Mouse (Mus musculus) embryonic stem cell, embryonic (primary cell): ENCODE data around the gene Add2.
"Not testable (repeated sequence)": the region's sequence is repeated elsewhere in the genome, so short reads cannot be mapped to it uniquely, and the experiment has no call there.

Experiments
- CTCF ChIA-PET, 4 experiments: fragments of 300-600 bp in 2 of 4; fragments of 350-600 bp in 2 of 4; sonication (Branson Sonifier 250); formaldehyde crosslinking; loops; one replicate each; lab custom pipeline; 2022; ENCODE audit warnings: inconsistent platforms in 2 of 4; lab: Charles Lee
- POLR2A ChIA-PET, 4 experiments: fragments of 300-600 bp in 2 of 4; fragments of 350-600 bp in 2 of 4; sonication (Branson Sonifier 250); formaldehyde crosslinking; loops; one replicate each; lab custom pipeline; 2022; ENCODE audit warnings: antibody characterized with exemption in 4 of 4, inconsistent platforms in 1 of 4; lab: Charles Lee

Gene Add2

DNA sequence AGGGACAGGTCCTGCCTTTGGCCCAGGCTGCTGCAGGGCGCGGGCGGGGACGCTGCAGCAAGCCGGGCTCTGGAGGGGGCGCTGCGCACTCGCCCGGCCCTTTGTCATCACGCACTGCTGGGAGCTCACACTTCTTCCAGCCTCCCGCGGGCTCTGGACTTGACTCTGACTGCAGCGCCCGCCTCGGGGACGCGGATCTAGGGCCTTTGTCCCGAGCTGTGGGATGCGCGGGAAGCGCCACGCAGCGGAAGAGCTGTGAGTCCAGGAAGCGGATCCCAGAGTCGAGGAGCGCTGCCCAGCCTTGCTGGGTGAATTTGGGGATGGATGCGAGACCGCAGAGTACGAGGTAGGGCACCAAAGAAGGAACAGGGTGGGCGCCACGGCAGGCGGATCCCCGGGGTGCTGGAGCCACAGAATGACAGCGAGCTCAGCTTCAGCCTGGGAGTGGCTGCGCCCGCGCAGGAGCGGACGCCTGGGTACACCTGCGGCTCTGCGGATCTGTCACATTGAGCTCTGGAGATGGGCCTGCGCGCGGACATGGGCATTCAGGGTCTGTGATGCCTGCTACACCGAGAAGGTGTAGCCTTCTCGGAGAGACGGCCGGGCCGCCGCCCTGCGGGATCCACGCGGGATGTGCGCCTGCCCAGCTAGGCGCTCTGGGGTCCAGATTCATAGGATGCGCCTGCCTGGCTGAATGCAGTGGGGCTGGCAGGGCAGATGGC lies at the start of gene Add2:
Gene Add2 (plus strand): TSS at position 81 of the 722 bp plus-strand sequence.
- CTCF ChIA-PET = interaction anchor here (0.8 to 1.9 kb wide), 14 partner anchors 8 to 129 kb away, joined by 3 to 10 read pairs (median 4); partner anchors contain the start of gene Nat8f1 (in 1 of the 4)
- POLR2A ChIA-PET = interaction anchor here in 3 of 4 experiments (0.5 to 1.3 kb wide), 6 partner anchors 8 to 455 kb away, joined by 3 to 4 read pairs (median 3); no protein-coding TSS in a partner anchor

DNA sequence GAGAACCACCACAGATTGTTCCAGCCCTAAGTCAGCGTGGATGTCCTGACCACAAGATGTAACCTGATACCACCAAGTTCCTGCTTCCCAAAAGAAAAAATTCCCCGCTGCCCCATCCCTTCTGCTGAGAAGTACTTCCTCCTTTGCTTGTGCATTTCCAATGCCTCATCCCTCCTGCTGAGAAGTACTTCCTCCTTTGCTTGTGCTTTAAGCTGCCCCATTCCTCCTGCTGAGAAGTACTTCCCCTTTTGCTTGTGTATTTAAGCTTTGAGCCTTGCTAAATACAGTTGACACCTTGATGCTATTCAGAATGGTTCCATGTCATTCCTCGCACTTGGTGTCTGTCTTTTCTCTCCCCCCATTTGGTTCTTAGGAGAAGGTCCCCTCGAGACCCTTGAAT lies 49.7 kb upstream of the Add2 start:
- CTCF ChIA-PET = not testable (repeated sequence)
- POLR2A ChIA-PET = interaction anchor here in 1 of 4 experiments (1.0 kb wide), 1 partner anchor 12 kb away, joined by 4 read pairs; no protein-coding TSS in a partner anchor

- ChIA-PET CTCF (no interaction called here), POLR2A (interaction anchor here in 1 of 4 experiments (1.4 kb wide), 1 partner anchor 12 kb away, joined by 3 read pairs; no protein-coding TSS in a partner anchor)
Observed at GRCm38 (mm10) chr6:85984351-85984750, 44.1 kb upstream of the Add2 start.

DNA sequence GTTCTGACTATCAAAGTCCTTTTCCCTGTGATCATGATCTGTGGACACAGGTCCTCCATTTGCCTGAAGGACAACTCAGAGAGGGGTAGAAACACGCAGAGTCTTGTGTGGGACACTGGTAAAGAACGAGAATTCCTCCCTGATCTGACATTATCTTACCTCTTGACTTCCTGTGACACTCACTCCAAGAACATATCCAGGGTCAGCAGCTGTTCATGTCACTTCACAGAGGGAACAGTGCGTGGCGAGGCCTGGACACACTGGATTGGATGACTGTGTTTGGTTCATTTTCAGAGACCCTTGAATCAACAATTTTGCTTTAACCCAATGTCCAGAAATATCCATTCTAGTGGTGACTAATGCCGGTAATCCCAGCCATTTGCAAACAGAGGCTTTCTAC lies 38.9 kb upstream of the Add2 start:
- ChIA-PET POLR2A (interaction anchor here in 1 of 4 experiments (1.1 kb wide), 1 partner anchor 23 kb away, joined by 4 read pairs; no protein-coding TSS in a partner anchor), CTCF (interaction anchor here in 1 of 4 experiments (1.4 kb wide), 1 partner anchor 20 kb away, joined by 6 read pairs; no protein-coding TSS in a partner anchor)

DNA sequence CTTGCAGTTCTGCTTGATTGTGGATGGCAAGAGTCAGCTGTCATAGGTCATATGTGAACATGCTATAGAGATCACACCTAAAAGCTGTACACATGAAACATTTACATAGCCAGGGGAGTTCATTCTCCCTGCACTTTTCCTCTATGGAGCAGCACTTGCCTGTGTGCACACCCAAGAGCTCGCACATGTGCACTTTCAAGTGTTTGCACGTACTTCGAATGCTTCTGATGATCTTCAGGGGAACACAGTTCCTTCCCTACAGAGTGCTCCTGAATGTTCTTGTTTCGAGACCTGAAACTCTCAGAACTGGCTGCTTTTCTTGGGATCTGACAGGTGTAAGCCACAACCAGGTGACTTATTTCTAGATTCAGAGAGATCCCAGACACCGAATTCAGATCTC lies 37.7 kb upstream of the Add2 start:
- CTCF ChIA-PET, POLR2A ChIA-PET: not testable (repeated sequence)

DNA sequence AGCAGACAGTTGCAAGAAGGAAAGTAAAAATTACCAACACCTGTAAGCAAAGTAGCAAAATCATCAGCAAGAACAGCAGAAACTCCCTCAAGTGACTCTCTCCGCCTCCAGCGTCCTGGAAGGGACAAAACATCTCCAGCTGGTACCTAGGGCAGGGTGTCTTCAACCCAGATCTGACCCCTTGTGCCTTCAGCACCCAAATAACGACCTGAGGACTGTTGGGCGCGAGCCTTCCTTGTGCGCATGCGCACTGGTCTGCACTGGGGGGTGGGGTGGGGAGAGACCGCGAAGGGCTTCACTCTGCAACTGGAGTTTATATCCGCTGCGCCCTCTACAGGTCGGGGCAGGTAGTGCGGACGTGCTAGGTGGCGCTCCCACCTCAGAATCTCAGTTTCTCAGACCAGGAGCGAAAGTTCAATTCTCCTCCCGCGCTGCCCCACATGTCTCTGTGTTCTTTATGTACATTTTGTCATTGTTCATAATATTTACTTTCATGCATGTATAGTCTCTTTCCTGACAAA lies 25.0 kb upstream of the Add2 start:
- CTCF ChIA-PET = interaction anchor here (0.5 to 1.7 kb wide), 32 partner anchors 8 to 415 kb away, joined by 3 to 10 read pairs (median 4); partner anchors contain the start of genes Nat8f1 (in 2 of the 4), Nat8f4 (in 2 of the 4), Dusp11 (in 1 of the 4) and Snrpg (in 1 of the 4)

GRCm38 (mm10) chr6:86004271-86005148 lies 24.0 kb upstream of the Add2 start:
- ChIA-PET CTCF (interaction anchor here (0.5 to 1.7 kb wide), 46 partner anchors 11 to 734 kb away, joined by 3 to 10 read pairs (median 4); partner anchors contain the start of genes Nat8f1 (in 3 of the 4), Dusp11 (in 2 of the 4), Nat8f4 (in 2 of the 4) and Egr4 (in 1 of the 4)), POLR2A (interaction anchor here (0.6 to 1.3 kb wide), 10 partner anchors 39 to 526 kb away, joined by 3 to 7 read pairs (median 3); partner anchors contain the start of gene Dusp11 (in 2 of the 4))

More for the DNA sequence above, 25.0 kb upstream of the Add2 start:
- POLR2A ChIA-PET = interaction anchor here in 2 of 4 experiments (0.7 to 1.3 kb wide), 6 partner anchors 38 to 417 kb away, joined by 3 to 5 read pairs (median 4); no protein-coding TSS in a partner anchor

- CTCF ChIA-PET = interaction anchor here (0.5 to 2.7 kb wide), 28 partner anchors 9 to 428 kb away, joined by 3 to 16 read pairs (median 4); partner anchors contain the start of genes Add2 (in 3 of the 4), Nat8f1 (in 3 of the 4), Alms1 (in 1 of the 4) and C87436 (in 1 of the 4)
- POLR2A ChIA-PET = interaction anchor here in 3 of 4 experiments (0.5 to 1.2 kb wide), 7 partner anchors 17 to 1700 kb away, joined by 3 to 5 read pairs (median 3); partner anchors contain the start of gene Alms1 (in 1 of the 3)
Observed at GRCm38 (mm10) chr6:86009980-86010379, 18.5 kb upstream of the Add2 start.

GRCm38 (mm10) chr6:86014812-86015211 lies 13.7 kb upstream of the Add2 start:
- CTCF ChIA-PET, POLR2A ChIA-PET: not testable (repeated sequence)

- ChIA-PET CTCF (interaction anchor here in 2 of 4 experiments (0.6 to 1.3 kb wide), 3 partner anchors 11 to 307 kb away, joined by 3 to 6 read pairs (median 3); no protein-coding TSS in a partner anchor), POLR2A (interaction anchor here in 3 of 4 experiments (0.6 to 1.2 kb wide), 3 partner anchors 134 to 428 kb away, joined by 3 read pairs; no protein-coding TSS in a partner anchor)
Observed at GRCm38 (mm10) chr6:86015871-86016270, 12.6 kb upstream of the Add2 start, which contains the start of gene Figla. Gene Figla (plus strand): TSS chr6:86016171.

DNA sequence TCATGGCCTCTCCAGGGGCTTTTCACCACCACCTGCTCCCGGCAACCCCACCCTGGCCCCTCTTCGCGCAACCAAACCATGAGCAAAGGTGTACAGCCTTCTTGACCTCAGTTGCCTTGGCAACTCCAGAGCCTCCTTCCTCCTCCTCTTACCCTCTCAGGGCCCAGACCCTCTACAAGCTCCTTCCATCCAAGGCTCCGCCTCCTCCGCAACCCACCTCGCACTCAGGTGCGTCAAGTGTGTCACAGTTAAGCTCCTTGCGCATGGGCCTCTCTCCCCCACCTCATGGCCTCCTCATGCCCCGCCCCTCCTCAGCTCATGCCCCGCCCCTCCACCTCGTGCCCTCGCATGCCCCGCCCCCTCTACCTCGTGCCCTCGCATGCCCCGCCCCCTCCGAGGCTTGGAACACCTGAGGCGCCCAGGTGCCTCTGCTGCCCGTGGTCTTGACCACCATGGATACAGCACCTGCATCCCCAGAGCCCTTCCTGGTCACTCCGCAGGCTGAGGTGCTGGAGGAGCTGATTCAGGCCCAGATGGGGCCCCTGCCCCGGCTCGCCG lies 11.6 kb upstream of the Add2 start:
- ChIA-PET POLR2A (interaction anchor here in 2 of 4 experiments (0.6 to 2.2 kb wide), 10 partner anchors 12 to 429 kb away, joined by 3 to 9 read pairs (median 3); partner anchors contain the start of genes Add2 (in 1 of the 2), Dusp11 (in 1 of the 2) and Nat8f1 (in 1 of the 2)), CTCF (interaction anchor here in 3 of 4 experiments (0.7 to 1.3 kb wide), 6 partner anchors 12 to 531 kb away, joined by 3 to 6 read pairs (median 4); partner anchors contain the start of gene Pcyox1 (in 1 of the 3))

DNA sequence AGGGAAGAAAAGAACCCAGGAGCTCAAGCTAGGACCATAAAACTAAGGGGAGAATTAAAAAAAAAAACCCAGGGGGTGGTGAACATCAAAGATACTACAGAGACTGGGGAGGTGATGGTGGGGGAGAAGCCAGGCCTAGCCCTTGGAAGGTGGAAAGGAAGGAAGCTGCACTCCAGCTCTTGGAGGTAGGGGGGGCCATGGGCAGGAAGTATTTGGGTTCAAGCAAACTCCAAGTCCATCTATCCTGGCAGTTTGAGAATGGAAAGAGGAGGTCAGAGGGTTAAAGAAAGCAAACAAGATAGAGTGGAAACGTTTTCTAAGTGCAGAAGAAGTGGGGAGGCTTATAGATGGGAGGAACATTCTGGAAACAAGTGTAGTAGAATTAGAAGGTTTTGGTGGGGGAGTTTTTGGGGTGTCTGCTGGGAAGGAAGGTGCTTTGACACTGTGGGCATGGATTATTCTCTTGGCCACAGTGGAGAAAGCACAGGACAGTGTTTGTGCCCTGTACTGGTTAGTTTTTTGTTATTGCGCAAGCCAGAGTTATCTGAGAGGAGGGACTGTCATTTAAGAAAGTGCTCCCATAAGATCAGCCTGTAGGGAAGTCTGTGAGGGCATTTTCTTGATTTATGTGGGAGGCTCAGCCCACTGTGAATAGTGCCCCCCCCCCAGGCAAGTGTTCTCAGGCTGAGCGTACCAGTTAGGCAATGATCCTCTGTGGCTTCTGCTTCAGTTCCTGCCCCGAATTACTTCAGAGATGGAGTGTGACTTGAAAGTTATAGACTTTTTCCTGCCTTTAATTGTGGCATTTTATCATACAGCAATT lies 8.9 kb upstream of the Add2 start:
- CTCF ChIA-PET = interaction anchor here (0.7 to 2.0 kb wide), 7 partner anchors 9 to 345 kb away, joined by 3 to 20 read pairs (median 4); partner anchors contain the start of genes Fam136a (in 2 of the 4) and Dusp11 (in 1 of the 4)
- POLR2A ChIA-PET = interaction anchor here in 1 of 4 experiments (1.9 kb wide), 1 partner anchor 9 kb away, joined by 4 read pairs; the partner anchor contains the start of gene Add2

GRCm38 (mm10) chr6:86020948-86021347 lies 7.5 kb upstream of the Add2 start:
- ChIA-PET POLR2A (interaction anchor here in 3 of 4 experiments (0.5 to 1.0 kb wide), 5 partner anchors 52 to 433 kb away, joined by 3 to 5 read pairs (median 4); partner anchors contain the start of gene C87436 (in 1 of the 3)), CTCF (interaction anchor here in 3 of 4 experiments (0.5 to 2.0 kb wide), 45 partner anchors 8 to 447 kb away, joined by 3 to 20 read pairs (median 4); partner anchors contain the start of genes Fam136a (in 2 of the 3), Dusp11 (in 1 of the 3), Nat8f1 (in 1 of the 3) and Snrpg (in 1 of the 3))

- CTCF ChIA-PET = no interaction called here
- POLR2A ChIA-PET = interaction anchor here in 3 of 4 experiments (0.6 to 0.9 kb wide), 3 partner anchors 11 to 135 kb away, joined by 3 to 4 read pairs (median 3); no protein-coding TSS in a partner anchor
Observed at GRCm38 (mm10) chr6:86026632-86027292, 1.7 kb upstream of the Add2 start.

DNA sequence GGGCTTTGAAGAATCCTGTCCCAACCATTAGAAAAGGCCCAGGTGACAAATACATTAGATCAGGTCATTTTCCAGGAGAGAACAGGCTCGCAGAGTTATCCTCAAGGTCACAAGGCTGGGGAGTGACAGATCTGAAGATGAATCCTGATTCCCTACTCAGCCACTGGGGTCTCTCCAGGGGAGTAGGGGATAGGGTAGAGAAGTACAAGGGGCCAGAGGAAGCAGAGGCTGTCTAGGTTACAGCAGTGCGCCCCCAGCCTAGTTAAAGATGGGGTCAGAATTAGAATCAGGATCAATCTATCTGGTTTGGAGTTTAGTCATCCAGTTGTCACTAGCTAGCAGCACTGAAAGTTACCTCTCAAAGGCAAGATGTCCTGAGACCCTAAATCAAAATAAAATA lies 331 bp upstream of the Add2 start:
- ChIA-PET CTCF (interaction anchor here in 3 of 4 experiments (0.9 to 1.4 kb wide), 6 partner anchors 10 to 129 kb away, joined by 3 to 8 read pairs (median 4); partner anchors contain the start of gene Nat8f1 (in 1 of the 3)), POLR2A (interaction anchor here in 2 of 4 experiments (1.0 to 1.3 kb wide), 5 partner anchors 9 to 295 kb away, joined by 3 to 4 read pairs (median 3); no protein-coding TSS in a partner anchor)
